Mouse (Mus musculus): ENCODE measurements at regions not wholly inside any gene's neighbourhood (a gene's known extent, or its start where the extent isn't known, plus 50 kb on each side); places are given as distances from the start of the nearest gene placed in this dataset.

- Histone ChIP-seq H3K4me1 (ENCODE audit: control insufficient read depth, insufficient read depth, low read length) (peaks cover 7% of the 10 kb centered on the region), H3K27me3 (ENCODE audit: control insufficient read depth, insufficient read depth, low read length) (no peaks in the 10 kb centered on the region), H3K4me3 (replicated peaks; ENCODE audit: insufficient read depth, low read depth, low read length) (no peak overlapping the region), H3K27ac (ENCODE audit: insufficient read depth, low read length) (no peak overlapping the region)
- no peak for TF ChIP-seq CTCF (IDR thresholded peaks at IDR 0.05; ENCODE audit: borderline replicate concordance, insufficient read depth, low read depth, low read length)
- no peak for TF ChIP-seq POLR2A (IDR thresholded peaks at IDR 0.05; ENCODE audit: borderline replicate concordance, insufficient read depth, low read length)
- 10% methylated on average over 3 of the region's 3 CpGs for WGBS
- peak; percentile 31 to 43 for DNase-seq
Measured at GRCm38 (mm10) chr2:34111286-34111685, 223.5 kb upstream of the Mvb12b start.

- H3K4me3 ChIP-seq (replicated peaks; ENCODE audit: insufficient read depth, low read depth, low read length): peak overlapping the region; percentile 30
- DNase-seq: peak; percentile 49
- no peaks in the 10 kb centered on the region for H3K27me3 ChIP-seq (ENCODE audit: control insufficient read depth, insufficient read depth, low read length)
- no peak overlapping the region for H3K27ac ChIP-seq (ENCODE audit: insufficient read depth, low read length)
- no peak for TF ChIP-seq POLR2A (IDR thresholded peaks at IDR 0.05; ENCODE audit: borderline replicate concordance, insufficient read depth, low read length)
- TF ChIP-seq CTCF (IDR thresholded peaks at IDR 0.05; ENCODE audit: borderline replicate concordance, insufficient read depth, low read depth, low read length): no peak
- 23% methylated on average over 17 of the region's 17 CpGs for WGBS
- peaks cover 7% of the 10 kb centered on the region for H3K4me1 ChIP-seq (ENCODE audit: control insufficient read depth, insufficient read depth, low read length)
Measured at GRCm38 (mm10) chr2:34110582-34110981, 222.8 kb upstream of the Mvb12b start.

GRCm38 (mm10) chr2:34107566-34108303 lies 220.0 kb upstream of the Mvb12b start:
- no peak overlapping the region for H3K27ac ChIP-seq (ENCODE audit: insufficient read depth, low read length)
- TF ChIP-seq POLR2A (IDR thresholded peaks at IDR 0.05; ENCODE audit: borderline replicate concordance, insufficient read depth, low read length) (no peak), CTCF (IDR thresholded peaks at IDR 0.05; ENCODE audit: borderline replicate concordance, insufficient read depth, low read depth, low read length) (no peak)
- H3K4me1 ChIP-seq (ENCODE audit: control insufficient read depth, insufficient read depth, low read length): peaks cover 7% of the 10 kb centered on the region
- H3K4me3 ChIP-seq (replicated peaks; ENCODE audit: insufficient read depth, low read depth, low read length): peak overlapping the region; percentile 59
- WGBS: 50% methylated on average over 27 of the region's 27 CpGs
- DNase-seq: peak; percentile 37 to 53
- no peaks in the 10 kb centered on the region for H3K27me3 ChIP-seq (ENCODE audit: control insufficient read depth, insufficient read depth, low read length)

DNA sequence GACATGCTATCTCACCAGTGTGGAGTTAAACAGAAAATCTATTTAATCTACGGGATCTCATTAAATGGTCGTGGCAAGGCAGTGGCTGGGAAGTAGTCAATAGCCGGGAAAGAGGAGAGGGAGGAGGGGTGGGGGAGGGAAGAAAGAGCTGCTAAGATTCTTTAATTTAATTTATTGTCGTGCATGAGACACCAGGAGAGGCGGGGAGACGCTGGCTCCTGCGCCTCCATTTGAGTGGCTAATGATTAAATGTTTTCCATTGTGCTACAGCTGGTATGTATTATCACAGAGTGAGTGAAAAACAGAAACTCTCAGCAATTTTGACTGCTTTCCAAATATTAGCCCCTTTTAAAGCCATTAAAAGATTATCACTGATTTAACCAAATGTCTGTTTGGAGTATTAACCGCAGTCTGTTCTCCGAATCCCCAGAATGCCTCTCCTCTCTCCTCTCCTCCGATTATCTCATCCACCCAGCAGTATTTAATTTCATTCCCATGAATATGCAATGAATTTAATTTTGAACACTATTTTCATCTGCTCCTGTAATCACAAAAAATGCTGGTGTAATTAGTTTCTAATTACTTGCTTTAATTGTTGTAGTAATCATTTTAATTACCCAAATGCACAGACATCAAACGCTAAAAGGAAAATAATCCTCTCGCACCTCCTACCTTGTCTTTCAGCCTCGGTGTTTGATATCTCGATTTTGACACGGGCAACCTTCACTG lies 219.3 kb upstream of the Mvb12b start:
- 19% methylated on average over 15 of the region's 15 CpGs for WGBS
- DNase-seq: peak; percentile 10 to 22
- Histone ChIP-seq H3K4me1 (ENCODE audit: control insufficient read depth, insufficient read depth, low read length) (peaks cover 7% of the 10 kb centered on the region), H3K27me3 (ENCODE audit: control insufficient read depth, insufficient read depth, low read length) (no peaks in the 10 kb centered on the region), H3K27ac (ENCODE audit: insufficient read depth, low read length) (no peak overlapping the region), H3K4me3 (replicated peaks; ENCODE audit: insufficient read depth, low read depth, low read length) (peak overlapping the region; percentile 59)
- no peak for TF ChIP-seq POLR2A (IDR thresholded peaks at IDR 0.05; ENCODE audit: borderline replicate concordance, insufficient read depth, low read length)
- no peak for TF ChIP-seq CTCF (IDR thresholded peaks at IDR 0.05; ENCODE audit: borderline replicate concordance, insufficient read depth, low read depth, low read length)

DNA sequence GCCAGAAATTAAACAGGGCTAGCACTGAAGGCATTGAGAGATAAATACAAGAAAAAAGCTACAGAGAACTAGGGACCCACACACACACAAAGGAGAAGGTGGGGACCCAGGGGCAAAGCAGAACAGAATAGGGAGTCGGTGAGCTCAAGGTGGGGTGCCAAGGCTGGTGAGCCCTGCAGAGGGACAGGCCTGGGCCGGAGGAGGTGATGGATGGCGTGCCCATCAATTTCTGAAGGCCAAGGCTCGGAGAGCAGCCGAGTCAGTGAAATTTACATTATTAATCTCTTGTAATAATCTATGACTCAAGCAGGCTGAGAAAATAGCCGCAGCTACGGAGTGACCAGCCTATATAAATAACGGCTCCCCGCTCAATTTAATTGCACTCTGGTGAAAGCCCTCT lies 218.5 kb upstream of the Mvb12b start:
- DNase-seq: no peak
- no peak overlapping the region for H3K27ac ChIP-seq (ENCODE audit: insufficient read depth, low read length)
- H3K4me3 ChIP-seq (replicated peaks; ENCODE audit: insufficient read depth, low read depth, low read length): peak overlapping the region; percentile 59
- no peaks in the 10 kb centered on the region for H3K27me3 ChIP-seq (ENCODE audit: control insufficient read depth, insufficient read depth, low read length)
- TF ChIP-seq CTCF (IDR thresholded peaks at IDR 0.05; ENCODE audit: borderline replicate concordance, insufficient read depth, low read depth, low read length): no peak
- TF ChIP-seq POLR2A (IDR thresholded peaks at IDR 0.05; ENCODE audit: borderline replicate concordance, insufficient read depth, low read length): no peak
- H3K4me1 ChIP-seq (ENCODE audit: control insufficient read depth, insufficient read depth, low read length): peaks cover 6% of the 10 kb centered on the region
- 69% methylated on average over 9 of the region's 9 CpGs for WGBS

GRCm38 (mm10) chr2:34105271-34106051 lies 217.7 kb upstream of the Mvb12b start:
- Histone ChIP-seq H3K27ac (ENCODE audit: insufficient read depth, low read length) (no peak overlapping the region), H3K27me3 (ENCODE audit: control insufficient read depth, insufficient read depth, low read length) (no peaks in the 10 kb centered on the region), H3K4me1 (ENCODE audit: control insufficient read depth, insufficient read depth, low read length) (no peaks in the 10 kb centered on the region; the same call in 1 of the 2 replicates), H3K4me3 (replicated peaks; ENCODE audit: insufficient read depth, low read depth, low read length) (no peak overlapping the region)
- TF ChIP-seq POLR2A (IDR thresholded peaks at IDR 0.05; ENCODE audit: borderline replicate concordance, insufficient read depth, low read length) (no peak), CTCF (IDR thresholded peaks at IDR 0.05; ENCODE audit: borderline replicate concordance, insufficient read depth, low read depth, low read length) (no peak)
- 76% methylated on average over 13 of the region's 13 CpGs for WGBS
- no peak for DNase-seq

DNA sequence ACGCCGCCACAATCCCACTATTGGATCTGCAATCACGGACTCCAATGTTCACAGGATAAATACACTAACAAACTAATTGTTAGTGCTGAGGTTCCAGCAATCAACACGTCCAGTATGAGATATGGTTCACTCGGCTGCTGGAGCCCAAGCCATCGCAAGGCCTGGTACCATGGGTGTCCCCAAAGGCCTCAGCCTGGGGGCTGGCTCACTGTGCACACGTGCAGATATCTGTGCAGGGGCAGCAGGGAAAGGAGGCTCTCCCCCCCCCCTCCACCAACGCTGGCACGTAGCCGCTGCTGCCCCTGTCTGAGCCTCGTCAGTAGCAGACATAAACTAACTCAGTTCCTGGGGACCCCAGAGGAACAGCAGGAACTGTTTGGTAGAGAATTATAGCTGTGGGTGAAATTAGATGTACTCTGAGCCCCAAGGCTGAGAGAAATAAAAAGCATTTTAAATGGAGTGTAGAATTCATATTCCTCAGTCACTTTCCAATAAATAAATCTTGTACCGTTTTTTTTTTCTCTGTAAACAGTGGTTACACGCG lies 210.3 kb upstream of the Mvb12b start:
- no peaks in the 10 kb centered on the region for H3K4me1 ChIP-seq (ENCODE audit: control insufficient read depth, insufficient read depth, low read length)
- no peak overlapping the region for H3K4me3 ChIP-seq (replicated peaks; ENCODE audit: insufficient read depth, low read depth, low read length)
- H3K27ac ChIP-seq (ENCODE audit: insufficient read depth, low read length): no peak overlapping the region
- TF ChIP-seq CTCF (IDR thresholded peaks at IDR 0.05; ENCODE audit: borderline replicate concordance, insufficient read depth, low read depth, low read length): no peak
- no peak for TF ChIP-seq POLR2A (IDR thresholded peaks at IDR 0.05; ENCODE audit: borderline replicate concordance, insufficient read depth, low read length)
- no peak for DNase-seq
- H3K27me3 ChIP-seq (ENCODE audit: control insufficient read depth, insufficient read depth, low read length): no peaks in the 10 kb centered on the region
- WGBS: 59% methylated on average over 14 of the region's 14 CpGs
